Mouse (Mus musculus): ENCODE measurements around the gene Dusp10. TPM values are rescaled to one million over a fixed set of nuclear protein-coding genes. Genes with fewer than 3 reads are reported as not detected.
A peak's percentile ranks its signal among the peaks of the same experiment; 100 is the strongest.

Dusp10 gene
- polyA plus RNA-seq, 1 experiment from 2014 or later = 10.9 TPM

DNA sequence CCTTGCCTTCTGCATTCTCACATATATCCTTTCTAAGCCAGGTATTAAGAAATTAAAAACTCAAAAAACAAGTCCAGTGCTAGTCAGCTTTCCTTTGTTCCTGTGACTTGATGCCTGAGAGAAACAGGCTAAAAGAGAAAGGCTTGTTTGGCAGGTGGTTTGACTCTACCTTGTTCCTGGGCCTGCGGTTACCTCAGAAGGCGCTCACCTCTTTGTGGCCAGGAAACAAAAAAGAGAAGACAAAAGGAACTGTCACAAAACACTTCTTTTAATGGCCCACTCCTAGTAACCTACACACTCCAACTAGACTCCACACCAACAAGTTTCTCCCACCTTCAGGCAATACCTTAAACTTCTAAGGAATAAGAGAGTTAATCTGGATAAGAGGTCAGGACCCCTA lies 11.5 kb downstream of the Dusp10 start:
- Histone ChIP-seq H3K9me3 (ENCODE audit: control insufficient read depth, low read length) (no peaks in the 10 kb centered on the region), H3K4me3 (ENCODE audit: low read length) (no peak overlapping the region), H3K9ac (ENCODE audit: low read depth, low read length) (no peak overlapping the region), H3K27me3 (replicated peaks; ENCODE audit: control insufficient read depth, insufficient read depth, low read length) (no peaks in the 10 kb centered on the region), H3K4me1 (ENCODE audit: control insufficient read depth, insufficient read depth, low read length) (no peaks in the 10 kb centered on the region), H3K4me2 (ENCODE audit: low read depth, low read length) (no peak overlapping the region), H3K36me3 (ENCODE audit: control insufficient read depth, insufficient read depth, low read length) (no peaks in the 10 kb centered on the region), H3K27ac (ENCODE audit: low read length) (no peak overlapping the region)
- no peak for ATAC-seq
- WGBS = 89% methylated on average over 2 of the region's 2 CpGs

DNA sequence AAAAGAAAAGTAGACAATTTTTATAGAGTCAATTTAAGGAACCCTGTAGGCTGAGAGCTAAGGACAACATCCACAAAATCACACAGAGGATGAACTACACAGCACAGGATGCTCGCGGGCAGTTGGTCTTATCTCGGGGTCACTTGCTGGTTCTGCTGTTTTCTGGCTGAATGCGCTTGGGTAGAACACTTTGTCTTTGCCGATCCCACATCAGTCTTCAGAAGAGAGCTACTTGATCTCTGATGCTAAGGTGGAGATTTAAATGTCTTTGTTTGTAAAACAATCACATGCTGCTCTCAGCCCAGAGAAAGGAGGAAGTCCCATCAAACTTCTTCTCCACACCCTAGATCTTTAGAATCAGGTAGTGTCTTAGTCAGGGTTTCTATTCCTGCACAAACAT lies 12.0 kb downstream of the Dusp10 start:
- no peak overlapping the region for H3K4me2 ChIP-seq (ENCODE audit: low read depth, low read length)
- H3K4me3 ChIP-seq (ENCODE audit: low read length) = no peak overlapping the region
- no peaks in the 10 kb centered on the region for H3K36me3 ChIP-seq (ENCODE audit: control insufficient read depth, insufficient read depth, low read length)
- no peaks in the 10 kb centered on the region for H3K27me3 ChIP-seq (replicated peaks; ENCODE audit: control insufficient read depth, insufficient read depth, low read length)
- no peaks in the 10 kb centered on the region for H3K4me1 ChIP-seq (ENCODE audit: control insufficient read depth, insufficient read depth, low read length)
- H3K9ac ChIP-seq (ENCODE audit: low read depth, low read length) = no peak overlapping the region
- H3K27ac ChIP-seq (ENCODE audit: low read length) = no peak overlapping the region
- ATAC-seq = no peak
- WGBS = 92% methylated on average over 5 of the region's 5 CpGs
- H3K9me3 ChIP-seq (ENCODE audit: control insufficient read depth, low read length) = no peaks in the 10 kb centered on the region

DNA sequence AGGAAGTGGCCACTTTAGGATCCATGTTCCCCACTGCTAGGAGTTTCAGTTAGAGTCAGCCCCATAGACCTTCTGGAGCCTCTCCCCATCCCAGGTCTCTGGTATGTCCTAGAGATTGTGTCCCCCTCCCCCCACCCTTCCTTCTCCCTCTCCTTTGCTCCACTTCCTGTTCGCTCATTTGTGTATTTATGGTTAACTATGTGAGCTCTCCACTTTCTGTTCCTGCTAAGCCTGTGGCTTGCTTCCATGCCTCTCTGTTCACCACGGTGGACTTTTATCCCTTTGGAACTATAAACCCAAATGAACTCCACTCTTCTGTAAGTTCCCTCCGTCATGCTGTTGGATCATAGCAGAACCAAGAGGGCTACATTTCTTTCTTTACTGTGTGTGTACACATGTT lies 13.9 kb downstream of the Dusp10 start:
- Histone ChIP-seq H3K36me3 (ENCODE audit: control insufficient read depth, insufficient read depth, low read length) (no peaks in the 10 kb centered on the region), H3K4me3 (ENCODE audit: low read length) (no peak overlapping the region), H3K9me3 (ENCODE audit: control insufficient read depth, low read length) (no peaks in the 10 kb centered on the region), H3K9ac (ENCODE audit: low read depth, low read length) (no peak overlapping the region), H3K27me3 (replicated peaks; ENCODE audit: control insufficient read depth, insufficient read depth, low read length) (no peaks in the 10 kb centered on the region), H3K4me1 (ENCODE audit: control insufficient read depth, insufficient read depth, low read length) (no peaks in the 10 kb centered on the region), H3K27ac (ENCODE audit: low read length) (no peak overlapping the region), H3K4me2 (ENCODE audit: low read depth, low read length) (no peak overlapping the region)
- 67% methylated on average over 3 of the region's 3 CpGs for WGBS
- no peak for ATAC-seq

DNA sequence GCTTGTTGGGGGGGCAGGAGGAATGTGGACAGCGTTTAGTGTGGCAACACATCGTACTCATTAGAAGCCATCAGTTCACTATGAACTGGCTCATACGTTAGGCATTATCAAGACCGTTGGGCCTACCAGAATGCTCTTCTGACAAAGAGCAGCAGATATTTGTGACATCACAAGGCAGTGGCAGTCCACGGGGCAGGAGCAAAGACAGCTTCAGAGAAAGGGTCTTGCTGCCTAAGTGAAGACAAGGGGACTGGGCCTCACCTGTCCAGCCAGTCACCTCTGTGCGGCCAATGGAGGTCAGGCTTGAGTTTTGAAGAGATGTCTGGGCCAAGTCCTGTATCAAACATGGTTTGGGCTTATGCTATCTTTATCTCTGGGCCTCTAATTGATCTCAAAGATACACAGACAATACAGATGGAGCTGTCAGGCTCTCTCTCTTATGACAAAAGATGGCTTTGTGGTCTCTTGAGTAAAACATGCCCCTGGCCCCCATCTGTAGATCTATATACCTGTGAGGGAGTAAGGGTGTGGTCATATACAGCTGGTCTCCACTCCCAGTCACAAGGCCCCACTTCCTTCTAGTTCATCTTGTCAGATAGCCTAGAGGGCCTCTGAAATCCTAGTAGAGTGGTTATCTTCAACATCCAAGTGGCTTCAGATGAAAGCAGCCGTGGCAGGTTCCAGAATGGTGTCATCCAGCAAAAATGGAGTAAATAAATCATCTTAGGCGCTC lies 17.1 kb downstream of the Dusp10 start:
- Histone ChIP-seq H3K36me3 (ENCODE audit: control insufficient read depth, insufficient read depth, low read length) (no peaks in the 10 kb centered on the region), H3K4me1 (ENCODE audit: control insufficient read depth, insufficient read depth, low read length) (no peaks in the 10 kb centered on the region), H3K9me3 (ENCODE audit: control insufficient read depth, low read length) (no peaks in the 10 kb centered on the region), H3K4me3 (ENCODE audit: low read length) (no peak overlapping the region), H3K27ac (ENCODE audit: low read length) (no peak overlapping the region), H3K9ac (ENCODE audit: low read depth, low read length) (no peak overlapping the region), H3K27me3 (replicated peaks; ENCODE audit: control insufficient read depth, insufficient read depth, low read length) (no peaks in the 10 kb centered on the region), H3K4me2 (ENCODE audit: low read depth, low read length) (no peak overlapping the region)
- 91% methylated on average over 8 of the region's 8 CpGs for WGBS
- no peak for ATAC-seq

DNA sequence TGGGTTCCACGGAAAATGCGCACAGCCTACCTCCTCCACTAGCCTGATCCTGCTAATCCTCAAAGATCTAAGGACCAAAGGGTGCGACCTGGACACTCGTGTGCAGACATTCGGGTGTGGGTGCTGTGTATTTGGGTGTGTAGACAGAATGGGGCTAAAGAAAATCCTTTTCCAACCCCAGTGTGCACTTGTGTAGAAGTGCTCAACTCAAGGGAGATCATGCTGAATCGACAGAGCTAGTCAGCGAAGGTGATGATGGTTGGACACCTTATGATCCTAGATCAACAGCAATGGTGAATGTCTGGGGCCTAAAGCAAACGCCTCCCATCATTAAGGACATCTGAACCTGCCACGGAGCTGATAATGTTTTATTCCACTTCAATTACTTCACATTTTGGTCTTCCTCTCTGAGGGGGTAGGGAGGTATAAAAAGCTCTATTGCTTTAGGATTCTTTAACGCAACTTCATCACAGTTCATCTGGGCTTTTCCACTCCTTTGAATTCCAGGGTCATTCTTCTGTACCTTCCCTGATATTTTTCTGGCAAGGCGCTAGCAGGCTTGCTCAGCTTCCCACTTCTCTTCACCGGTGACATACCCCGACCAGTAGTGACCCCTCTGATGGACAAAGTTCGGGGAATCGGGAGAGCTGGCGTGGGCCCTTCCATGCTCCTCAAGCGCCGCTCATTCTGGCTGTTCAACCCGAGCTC lies 19.7 kb downstream of the Dusp10 start:
- Histone ChIP-seq H3K4me3 (ENCODE audit: low read length) (peak overlapping the region; percentile 81), H3K27me3 (replicated peaks; ENCODE audit: control insufficient read depth, insufficient read depth, low read length) (no peaks in the 10 kb centered on the region), H3K27ac (ENCODE audit: low read length) (peak overlapping the region; percentile 96), H3K4me2 (ENCODE audit: low read depth, low read length) (peak overlapping the region; percentile 90), H3K36me3 (ENCODE audit: control insufficient read depth, insufficient read depth, low read length) (no peaks in the 10 kb centered on the region), H3K9ac (ENCODE audit: low read depth, low read length) (peak overlapping the region; percentile 96), H3K9me3 (ENCODE audit: control insufficient read depth, low read length) (no peaks in the 10 kb centered on the region), H3K4me1 (ENCODE audit: control insufficient read depth, insufficient read depth, low read length) (no peaks in the 10 kb centered on the region)
- no peak for ATAC-seq
- WGBS = 28% methylated on average over 19 of the region's 19 CpGs

DNA sequence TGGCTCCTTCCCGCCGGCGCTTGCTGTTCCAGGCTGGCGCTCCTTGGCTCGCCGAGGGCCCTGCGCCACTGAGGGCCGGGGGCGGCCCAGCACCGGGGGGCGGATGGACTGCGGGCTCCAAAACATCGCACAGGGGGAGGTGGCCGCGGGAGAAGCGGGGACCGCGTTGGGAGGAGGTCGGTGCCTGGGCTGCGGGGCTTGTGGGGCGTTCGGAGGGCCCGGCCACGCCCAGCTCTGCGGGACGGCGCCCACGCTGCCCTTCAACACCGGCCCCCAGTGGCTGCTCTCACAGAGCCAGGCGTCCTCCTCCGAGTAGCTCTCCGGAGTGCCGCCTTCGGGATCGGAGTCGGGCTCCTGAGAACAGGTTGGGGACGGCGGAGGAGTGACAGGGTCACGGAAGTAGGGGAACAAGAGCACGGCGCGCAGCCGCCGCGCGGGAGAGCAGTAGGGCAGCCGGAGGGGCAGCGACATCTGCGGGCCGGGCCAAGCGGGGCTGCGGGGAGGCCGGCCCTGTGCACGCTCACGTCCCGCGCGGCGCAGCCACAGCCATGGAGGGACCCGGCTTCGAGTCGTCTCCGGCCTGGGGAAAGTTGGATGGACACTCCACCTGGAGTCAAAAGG lies 20.4 kb downstream of the Dusp10 start:
- no peaks in the 10 kb centered on the region for H3K9me3 ChIP-seq (ENCODE audit: control insufficient read depth, low read length)
- H3K4me2 ChIP-seq (ENCODE audit: low read depth, low read length) = peak overlapping the region; percentile 90
- peak; percentile 85 for ATAC-seq
- WGBS = under 1% methylated on average over 63 of the region's 63 CpGs
- no peaks in the 10 kb centered on the region for H3K36me3 ChIP-seq (ENCODE audit: control insufficient read depth, insufficient read depth, low read length)
- no peaks in the 10 kb centered on the region for H3K27me3 ChIP-seq (replicated peaks; ENCODE audit: control insufficient read depth, insufficient read depth, low read length)
- H3K9ac ChIP-seq (ENCODE audit: low read depth, low read length) = peak overlapping the region; percentile 96
- no peaks in the 10 kb centered on the region for H3K4me1 ChIP-seq (ENCODE audit: control insufficient read depth, insufficient read depth, low read length)
- H3K27ac ChIP-seq (ENCODE audit: low read length) = peak overlapping the region; percentile 96
- H3K4me3 ChIP-seq (ENCODE audit: low read length) = peak overlapping the region; percentile 81

DNA sequence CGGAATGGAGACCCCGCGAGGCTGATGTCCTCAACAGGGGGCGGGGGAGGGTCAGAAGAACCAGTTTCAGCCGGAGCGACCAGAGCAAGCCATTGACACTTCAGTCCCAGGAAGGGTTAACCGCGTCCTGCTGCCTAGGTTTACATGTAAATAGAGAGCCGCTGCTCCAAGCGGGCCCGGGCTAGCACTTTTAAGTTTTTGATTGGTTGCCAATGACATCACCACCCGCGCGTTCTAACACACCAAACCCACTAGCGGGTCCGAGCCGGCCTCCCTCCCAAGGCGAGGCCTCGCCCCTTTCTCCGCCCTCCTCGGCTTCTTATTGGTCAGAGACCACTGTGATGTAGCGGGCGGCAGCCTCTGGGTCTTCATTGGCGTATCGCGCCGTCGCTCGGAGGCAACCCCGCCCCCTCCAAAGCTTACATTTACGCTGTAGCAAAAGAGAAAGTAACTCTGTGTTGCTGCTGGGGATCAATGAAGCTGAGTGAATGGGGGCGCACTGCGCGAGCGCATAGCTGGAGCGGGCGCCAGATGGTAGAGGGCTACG lies 21.0 kb downstream of the Dusp10 start, which contains the start of gene 1700056E22Rik:
1700056E22Rik (minus strand) TSS at position 291 of the 547 bp plus-strand sequence.
- Histone ChIP-seq H3K9ac (ENCODE audit: low read depth, low read length) (peak within 1 kb of the TSS; percentile 96), H3K4me1 (ENCODE audit: control insufficient read depth, insufficient read depth, low read length) (no peaks in the 10 kb centered on the region), H3K27me3 (replicated peaks; ENCODE audit: control insufficient read depth, insufficient read depth, low read length) (no peaks in the 10 kb centered on the region), H3K36me3 (ENCODE audit: control insufficient read depth, insufficient read depth, low read length) (no peaks in the 10 kb centered on the region), H3K4me3 (ENCODE audit: low read length) (peak within 1 kb of the TSS; percentile 81), H3K9me3 (ENCODE audit: control insufficient read depth, low read length) (no peaks in the 10 kb centered on the region), H3K4me2 (ENCODE audit: low read depth, low read length) (peak within 1 kb of the TSS; percentile 90), H3K27ac (ENCODE audit: low read length) (peak within 1 kb of the TSS; percentile 96)
- WGBS = under 1% methylated on average over 38 of the region's 38 CpGs
- ATAC-seq = peak; percentile 99

DNA sequence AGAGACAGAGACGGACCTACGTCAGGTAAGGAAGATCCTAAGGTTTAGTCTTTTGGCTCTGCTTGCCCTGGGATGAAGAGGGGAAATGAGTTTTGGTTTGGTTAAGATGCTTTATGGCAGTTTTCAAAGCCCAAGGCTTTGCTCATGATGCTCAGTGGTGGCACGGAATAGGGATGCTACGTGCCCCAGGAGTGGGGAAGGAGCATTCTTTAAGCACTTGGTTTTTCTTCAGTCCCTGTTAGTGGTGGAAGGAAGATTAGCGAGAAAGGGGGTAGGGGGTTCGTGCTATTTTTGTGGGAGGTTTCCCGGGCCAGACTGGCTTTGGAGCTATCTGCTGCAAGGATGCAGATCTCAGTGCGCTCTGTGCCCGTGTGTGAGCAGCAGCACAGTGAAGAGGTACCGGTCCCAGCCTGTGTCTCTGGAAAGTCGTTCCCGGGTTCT lies 21.7 kb downstream of the Dusp10 start:
- Histone ChIP-seq H3K4me2 (ENCODE audit: low read depth, low read length) (peak overlapping the region; percentile 75), H3K9me3 (ENCODE audit: control insufficient read depth, low read length) (no peaks in the 10 kb centered on the region), H3K27ac (ENCODE audit: low read length) (peak overlapping the region; percentile 54), H3K4me1 (ENCODE audit: control insufficient read depth, insufficient read depth, low read length) (no peaks in the 10 kb centered on the region), H3K36me3 (ENCODE audit: control insufficient read depth, insufficient read depth, low read length) (no peaks in the 10 kb centered on the region), H3K27me3 (replicated peaks; ENCODE audit: control insufficient read depth, insufficient read depth, low read length) (no peaks in the 10 kb centered on the region), H3K4me3 (ENCODE audit: low read length) (peak overlapping the region; percentile 81), H3K9ac (ENCODE audit: low read depth, low read length) (peak overlapping the region; percentile 71)
- under 1% methylated on average over 12 of the region's 12 CpGs for WGBS
- no peak for ATAC-seq

DNA sequence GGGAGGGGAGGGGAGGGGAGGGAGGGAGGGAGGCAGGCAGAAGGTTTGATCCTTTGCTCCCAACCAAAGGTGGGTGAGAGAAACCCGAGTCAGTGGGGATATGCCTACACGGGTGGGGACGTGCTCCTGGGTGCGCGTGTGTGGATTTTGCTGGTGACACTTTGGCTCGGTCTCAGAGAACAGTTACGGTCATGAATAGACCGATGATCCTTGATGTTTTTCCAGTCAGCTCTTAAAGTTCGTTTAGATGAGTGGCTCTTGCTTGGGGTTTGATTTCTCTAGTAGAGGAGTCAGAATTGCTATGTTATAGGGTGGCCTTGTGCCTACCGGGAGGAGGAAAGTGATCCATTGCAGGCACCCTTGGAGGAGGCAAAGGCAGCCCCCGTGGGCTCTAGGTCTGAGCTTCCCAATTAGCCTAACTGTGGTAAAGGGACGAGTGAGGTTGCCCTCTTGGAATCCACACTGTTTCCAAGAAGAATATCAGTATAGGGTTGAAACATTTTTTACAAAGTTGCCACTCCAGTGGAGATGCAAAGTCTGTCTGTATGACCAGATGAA lies 22.3 kb downstream of the Dusp10 start:
- WGBS = 13% methylated on average over 12 of the region's 12 CpGs
- no peaks in the 10 kb centered on the region for H3K36me3 ChIP-seq (ENCODE audit: control insufficient read depth, insufficient read depth, low read length)
- peak overlapping the region; percentile 71 for H3K9ac ChIP-seq (ENCODE audit: low read depth, low read length)
- H3K9me3 ChIP-seq (ENCODE audit: control insufficient read depth, low read length) = no peaks in the 10 kb centered on the region
- ATAC-seq = no peak
- H3K4me2 ChIP-seq (ENCODE audit: low read depth, low read length) = peak overlapping the region; percentile 75
- H3K27ac ChIP-seq (ENCODE audit: low read length) = peak overlapping the region; percentile 35; the same call in 1 of the 2 replicates
- peak overlapping the region; percentile 81 for H3K4me3 ChIP-seq (ENCODE audit: low read length)
- no peaks in the 10 kb centered on the region for H3K27me3 ChIP-seq (replicated peaks; ENCODE audit: control insufficient read depth, insufficient read depth, low read length)
- H3K4me1 ChIP-seq (ENCODE audit: control insufficient read depth, insufficient read depth, low read length) = no peaks in the 10 kb centered on the region
